In the genomic region with DNA sequence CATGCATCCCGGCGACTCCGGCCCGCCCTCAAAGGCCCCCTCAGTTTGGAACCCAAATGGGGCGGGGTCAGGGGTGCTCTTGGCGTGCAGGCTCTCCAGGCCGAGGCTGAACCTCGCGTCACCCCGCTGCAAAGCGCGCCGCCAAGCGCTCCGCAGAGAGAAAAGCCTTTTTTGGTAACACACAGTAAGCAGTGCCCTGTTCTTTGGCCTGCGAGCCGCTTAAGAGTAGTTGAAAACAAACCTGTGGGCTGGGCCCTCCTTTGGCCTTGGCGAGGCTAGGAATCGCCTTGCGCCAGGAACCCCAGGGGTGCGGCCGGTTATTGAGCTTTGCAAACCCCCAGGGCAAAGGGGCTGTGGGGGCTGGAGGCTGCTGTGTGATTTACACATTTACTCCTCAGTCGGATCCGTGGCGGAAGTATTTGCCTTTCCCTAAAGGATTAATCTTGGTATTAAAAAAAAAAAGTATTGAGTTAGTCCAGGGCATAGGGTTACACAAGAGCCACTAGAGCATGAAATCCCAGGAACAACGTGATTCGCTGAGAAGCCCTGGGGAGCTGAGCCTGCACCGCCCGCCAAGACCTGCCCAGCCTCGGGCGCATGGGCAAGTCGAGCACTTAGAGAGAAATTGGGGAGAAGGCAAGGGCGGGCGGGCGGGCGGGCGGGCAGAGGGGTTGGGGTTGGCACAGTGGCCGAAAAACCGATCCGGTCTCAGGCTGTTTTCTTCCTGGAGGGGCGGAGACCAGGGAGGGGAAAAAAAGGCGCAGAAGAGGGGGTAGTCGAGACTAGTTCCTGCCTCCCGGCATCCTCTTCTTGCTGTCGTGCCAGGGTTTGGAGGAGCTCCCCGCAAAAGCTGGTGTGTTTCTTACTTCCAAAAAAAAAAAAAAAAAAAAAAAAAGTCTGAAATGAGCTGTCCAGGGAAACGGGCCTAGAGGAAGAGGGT, we compare ENCODE assay signal across 8 mouse cellular contexts. TPM values are rescaled to one million over a fixed set of nuclear protein-coding genes. Genes with fewer than 3 reads are reported as not detected.
DNase-seq lines count a peak whose midpoint lies in the region; ATAC-seq and TF ChIP-seq lines count a peak whose summit lies in the region.

No protein-coding gene starts in this region.

- WGBS in liver, embryonic 11.5 days, result 3% methylated on average over 47 of the region's 47 CpGs

- peaks cover 27% of the 10 kb centered on the region for H3K79me2 ChIP-seq in myocyte (ENCODE audit: control insufficient read depth, insufficient read depth)

- peak; percentile 86 for DNase-seq in CD4-positive, CD25-positive, alpha-beta regulatory T cell, adult 2 months (ENCODE audit: low read depth, low spot score)
- peak; percentile 84 for DNase-seq in embryo, embryonic 10.5 days (ENCODE audit: low spot score)
- peak; percentile 89 to 94 for DNase-seq in heart, adult 18-20 months
- DNase-seq in kidney, adult 18-20 months, result peak; percentile 90
- peak; percentile 76 for DNase-seq in liver, embryonic 11.5 days (ENCODE audit: low spot score)
- peak; percentile 77 for DNase-seq in splenic B cell, adult 2 months (ENCODE audit: low read depth, low spot score)

- H3K9ac ChIP-seq in liver, embryonic 11.5 days (ENCODE audit: low read depth, low read length), result peak overlapping the region; percentile 51

- ATAC-seq in CD4-positive, CD25-positive, alpha-beta regulatory T cell, adult 4 months, result no peak
- ATAC-seq in liver, embryonic 11.5 days (replicated peaks; ENCODE audit: low FRiP score), result peak; percentile 39

- peak overlapping the region; percentile 65 for H3K27ac ChIP-seq in liver, embryonic 11.5 days (ENCODE audit: low read depth, low read length)

- H3K4me3 ChIP-seq in liver, embryonic 11.5 days (ENCODE audit: low read depth, low read length), result peak overlapping the region; percentile 49
- peak overlapping the region; percentile 26 for H3K4me3 ChIP-seq in myocyte

- no peaks in the 10 kb centered on the region for H3K36me3 ChIP-seq in liver, embryonic 11.5 days (ENCODE audit: control insufficient read depth, insufficient read depth, low read length)
- no peaks in the 10 kb centered on the region for H3K36me3 ChIP-seq in myocyte (ENCODE audit: control insufficient read depth, insufficient read depth)
- H3K36me3 ChIP-seq in splenic B cell, adult 2 months (ENCODE audit: control insufficient read depth, insufficient read depth, low read length, poor library complexity, severe bottlenecking), result no peaks in the 10 kb centered on the region

- peak overlapping the region; percentile 66 for H3K4me2 ChIP-seq in liver, embryonic 11.5 days
- peak overlapping the region; percentile 94 for H3K4me2 ChIP-seq in myocyte (ENCODE audit: low read depth)

- no peaks in the 10 kb centered on the region for H3K9me3 ChIP-seq in liver, embryonic 11.5 days (ENCODE audit: control insufficient read depth, low read length)

- peak overlapping the region; percentile 8 for H3ac ChIP-seq in myocyte (ENCODE audit: control insufficient read depth, insufficient read length)

- TF ChIP-seq POLR2A in myocyte (IDR thresholded peaks at IDR 0.05; ENCODE audit: insufficient read length, low read depth), result peak; percentile 64

- peaks cover 62% of the 10 kb centered on the region for H3K4me1 ChIP-seq in liver, embryonic 11.5 days (replicated peaks; ENCODE audit: control insufficient read depth, insufficient read depth, low read length)

- peaks cover 25% of the 10 kb centered on the region for H3K27me3 ChIP-seq in liver, embryonic 11.5 days (replicated peaks; ENCODE audit: control insufficient read depth, insufficient read depth, low read length)
- no peaks in the 10 kb centered on the region for H3K27me3 ChIP-seq in myocyte (ENCODE audit: control insufficient read depth, insufficient read depth, insufficient read length)
- no peaks in the 10 kb centered on the region for H3K27me3 ChIP-seq in splenic B cell, adult 2 months (ENCODE audit: control insufficient read depth, insufficient read depth, low read length, poor library complexity, severe bottlenecking)

TF ChIP-seq in myocyte, 11 proteins besides CTCF, POLR2A, EP300 and RAD21:
- 0 out of 2 replicates have a peak, but pooled peaks have one; percentile 42 for TF ChIP-seq CEBPB (IDR thresholded peaks at IDR 0.05; ENCODE audit: insufficient read depth, poor library complexity, severe bottlenecking)
- no peak for TF ChIP-seq REST (IDR thresholded peaks at IDR 0.05; ENCODE audit: insufficient read depth, insufficient read length)
- peak in 1 of 3 experiments; percentile 38 for TF ChIP-seq MYOG (IDR thresholded peaks at IDR 0.05; ENCODE audit: control insufficient read depth in 1 of 3, insufficient read depth in 1 of 3, insufficient read length in 2 of 3, low read depth in 2 of 3)
- TF ChIP-seq MYOD1 (IDR thresholded peaks at IDR 0.05; ENCODE audit: control insufficient read depth in 1 of 3, insufficient read length in 2 of 3, low read depth in 2 of 3), result no peak
- peak; percentile 76 for TF ChIP-seq POLR2AphosphoS2 (IDR thresholded peaks at IDR 0.05; ENCODE audit: insufficient read length, low read depth)
- peak; percentile 97 for TF ChIP-seq SRF (IDR thresholded peaks at IDR 0.05; ENCODE audit: control insufficient read depth, insufficient read length, low read depth)

RNA-seq across cellular contexts. Expression of a gene that starts 3.8 kb away (rescaled TPM):
- 10 to 100 TPM in 1 of 2 experiments, 1 to 10 TPM in 1; 7.6 to 18.8 TPM for polyA plus RNA-seq in CD4-positive, CD25-positive, alpha-beta regulatory T cell, adult 4 months (2017; shearing (Covaris generic))
- total RNA-seq in heart, adult 18-20 months (2021), result 10 to 100 TPM; 30.0 to 30.5 TPM
- 9.7 and 9.8 TPM in 2 replicates for polyA plus RNA-seq in liver, embryonic 11.5 days (2014; fragmentation: Nextera tagmentation; extraction: Ambion mirVana)
- polyA plus RNA-seq in myocyte (2012; fragmentation: generic; extraction: Trizol), result 59.1 TPM

RNA-seq across cellular contexts. Expression of a gene that starts 58.4 kb away (rescaled TPM):
- polyA plus RNA-seq in CD4-positive, CD25-positive, alpha-beta regulatory T cell, adult 4 months (2017; shearing (Covaris generic)), result 10 to 100 TPM; 20.0 to 29.3 TPM
- total RNA-seq in heart, adult 18-20 months (2021), result 10 to 100 TPM; 37.1 to 40.8 TPM
- 23.8 and 28.1 TPM in 2 replicates for polyA plus RNA-seq in liver, embryonic 11.5 days (2014; fragmentation: Nextera tagmentation; extraction: Ambion mirVana)
- polyA plus RNA-seq in myocyte (2012; fragmentation: generic; extraction: Trizol), result 14.7 TPM
